Mouse (Mus musculus) hematopoietic stem cell, adult 5-6 weeks (primary cell): ENCODE results near the gene Lekr1. TPM values are rescaled to one million over a fixed set of nuclear protein-coding genes. Genes with fewer than 3 reads are reported as not detected.
A peak's percentile ranks its signal among the peaks of the same experiment; 100 is the strongest.

Source experiments
- ATAC-seq, 2 experiments: fragments of 125-278 bp in 1 of 2; replicated peaks in 1 of 2; 2 replicates each; pipeline ENCODE4 v1.8.0; 2016 to 2017; ENCODE audit warnings: inconsistent platforms in 2 of 2, mild to moderate bottlenecking in 2 of 2, moderate number of reproducible peaks in 2 of 2, low read depth in 1 of 2, moderate TSS enrichment in 1 of 2; ENCODE audit not compliant: low FRiP score in 2 of 2, poor library complexity in 2 of 2, severe bottlenecking in 2 of 2, insufficient read depth in 1 of 2, low TSS enrichment in 1 of 2
- total RNA-seq: library from RNA; stranded (forward); fragments of 172-1452, 232-1000 nt; gene quantifications from 2 replicates; pipeline ENCODE4 v1.2.3, GENCODE M21; 2017

Gene Lekr1
- total RNA-seq, 1 experiment from 2014 or later = 6.1 TPM

DNA sequence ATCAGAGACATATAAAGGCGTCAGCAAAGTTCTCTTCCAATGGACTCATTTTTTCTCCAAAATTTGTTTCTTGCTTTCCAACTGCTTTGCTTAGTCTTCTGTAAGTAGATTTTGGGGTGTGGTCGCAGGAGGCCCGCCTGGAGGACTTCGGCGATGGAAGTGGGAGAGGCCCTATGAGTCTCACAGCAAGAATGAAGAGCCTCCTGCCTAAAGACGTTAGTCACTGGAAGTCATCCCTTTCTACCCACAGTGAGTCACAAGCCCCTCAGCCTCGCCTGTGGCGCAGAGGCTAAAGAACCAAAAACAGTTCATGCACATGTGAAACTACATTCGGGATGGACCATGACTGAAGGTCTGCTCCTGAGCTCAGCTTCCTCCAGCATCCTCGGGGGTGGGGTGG lies 178.3 kb downstream of the Lekr1 start:
- ATAC-seq = no peak

DNA sequence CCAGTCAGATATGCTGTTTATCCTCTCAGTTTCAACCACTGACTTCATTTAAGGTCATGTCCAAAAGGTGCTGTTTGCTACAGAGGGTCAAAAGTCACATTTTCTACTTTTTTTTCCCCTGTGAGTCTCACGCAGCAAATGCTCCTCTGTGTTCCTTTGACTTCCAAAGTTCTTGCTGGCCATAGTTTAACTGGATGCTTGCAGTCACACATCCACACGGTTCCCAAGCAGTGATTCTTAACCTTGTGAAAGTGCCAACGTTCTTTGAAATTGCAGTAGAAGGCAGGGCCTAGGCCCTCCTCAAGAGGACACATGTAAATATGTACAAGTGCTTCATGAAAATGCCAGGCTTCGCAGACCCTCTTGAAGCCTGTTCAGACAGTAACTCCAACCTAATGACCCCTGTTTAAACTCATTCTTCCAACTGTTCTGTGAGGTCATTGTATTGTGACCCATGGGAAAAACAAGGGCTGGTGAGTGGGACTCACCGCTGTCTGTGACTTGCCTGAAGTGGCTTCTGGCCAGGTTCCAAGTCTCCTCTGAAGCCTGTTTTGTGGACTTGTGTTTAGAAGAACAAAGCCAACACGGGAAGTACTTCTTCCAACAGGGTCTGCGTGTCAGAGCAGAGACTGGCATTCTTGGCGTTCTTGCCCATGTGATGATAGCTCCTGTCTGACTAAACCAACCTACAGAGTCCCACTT lies 179.0 kb downstream of the Lekr1 start:
- ATAC-seq = no peak

DNA sequence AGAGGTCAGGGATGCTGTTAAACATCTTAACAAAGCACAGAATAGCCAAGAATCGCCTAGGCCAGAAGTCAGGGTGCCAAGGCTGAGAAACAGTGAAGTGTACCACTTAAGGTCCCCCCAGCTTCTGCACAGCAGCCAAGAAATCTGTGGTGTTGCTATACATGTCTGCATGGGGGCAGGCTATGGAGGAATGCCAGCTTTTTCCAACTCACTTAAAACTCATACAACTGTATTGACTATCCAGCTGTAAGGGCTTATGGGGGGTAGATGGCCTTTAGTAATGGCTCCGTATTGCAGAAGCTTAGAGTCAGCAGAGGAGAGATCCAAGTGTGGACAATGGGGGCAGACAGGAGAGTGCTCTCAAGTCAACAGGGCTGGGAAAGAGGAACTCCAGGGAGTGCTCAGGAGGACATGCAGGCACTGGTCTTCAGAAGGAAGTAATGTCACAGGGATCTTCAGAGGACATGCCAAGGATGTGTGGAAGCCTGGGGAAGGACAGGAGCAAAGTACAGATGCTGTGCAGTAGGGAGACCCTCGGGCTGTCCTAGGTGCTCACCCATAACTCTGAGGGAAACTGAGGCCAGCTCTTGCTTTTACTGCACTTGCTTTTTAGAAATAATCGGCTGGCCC lies 181.2 kb downstream of the Lekr1 start:
- 0 out of 4 replicates have a peak, but pooled peaks of 1 of the 2 experiments have one; percentile 17 for ATAC-seq

DNA sequence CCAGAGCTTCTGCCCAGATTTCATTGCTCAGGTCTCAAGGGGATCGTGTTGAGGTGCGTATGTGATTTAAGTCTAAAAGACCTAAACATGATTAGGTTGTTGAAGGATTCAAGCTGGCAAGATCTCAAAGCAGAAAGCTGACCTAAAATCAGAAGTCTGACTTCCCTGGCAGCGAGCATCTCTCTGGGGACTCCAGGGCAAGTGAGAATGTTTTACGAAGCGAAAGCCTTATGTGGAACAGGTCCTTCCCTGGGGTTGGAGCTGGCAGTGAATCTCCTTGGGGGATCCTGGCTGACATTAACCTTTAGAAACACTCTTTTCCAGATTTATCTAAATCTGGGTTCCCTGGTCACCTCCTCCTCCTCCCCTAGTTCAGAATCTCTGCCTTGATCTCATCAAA lies 187.7 kb downstream of the Lekr1 start:
- ATAC-seq = no peak

DNA sequence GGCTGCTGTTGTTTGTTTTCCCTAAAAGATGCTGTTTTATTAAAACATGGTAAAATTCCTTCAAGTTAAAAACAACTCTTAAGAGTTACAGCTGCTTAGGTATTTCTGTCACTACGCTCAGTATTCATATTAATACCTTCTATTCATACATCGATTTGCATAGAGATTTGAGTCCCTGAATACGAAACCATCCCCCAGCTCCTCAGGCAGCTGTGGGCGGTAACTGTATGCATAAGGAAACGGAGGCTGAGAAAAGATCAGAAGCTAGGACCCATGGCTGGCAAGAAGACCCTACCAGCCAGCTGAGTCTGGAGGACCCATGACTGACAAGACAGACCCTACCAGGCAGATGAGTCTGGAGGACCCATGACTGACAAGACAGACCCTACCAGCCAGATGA lies 189.5 kb downstream of the Lekr1 start:
- no peak for ATAC-seq

DNA sequence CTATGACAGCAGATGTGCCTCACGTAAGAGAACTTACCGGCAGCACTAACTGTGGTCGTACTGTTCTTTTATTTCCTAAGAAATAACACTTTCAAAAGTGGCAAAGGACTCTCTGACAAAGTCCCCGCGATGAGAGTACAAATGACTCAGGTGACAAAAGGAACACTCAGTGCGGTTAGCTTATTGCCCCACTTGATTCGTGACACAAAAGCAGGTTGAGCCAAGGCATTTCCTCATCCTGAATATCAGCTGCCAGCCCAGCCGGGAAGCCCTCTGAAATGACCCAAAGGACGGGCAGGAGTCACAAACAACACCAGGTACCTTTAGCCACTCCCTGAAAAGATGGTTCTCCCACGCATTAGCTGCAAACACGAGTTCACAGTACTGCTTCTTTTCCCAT lies 192.1 kb downstream of the Lekr1 start:
- ATAC-seq = peak; percentile 14 to 52; a peak in 2 of 4 replicates

DNA sequence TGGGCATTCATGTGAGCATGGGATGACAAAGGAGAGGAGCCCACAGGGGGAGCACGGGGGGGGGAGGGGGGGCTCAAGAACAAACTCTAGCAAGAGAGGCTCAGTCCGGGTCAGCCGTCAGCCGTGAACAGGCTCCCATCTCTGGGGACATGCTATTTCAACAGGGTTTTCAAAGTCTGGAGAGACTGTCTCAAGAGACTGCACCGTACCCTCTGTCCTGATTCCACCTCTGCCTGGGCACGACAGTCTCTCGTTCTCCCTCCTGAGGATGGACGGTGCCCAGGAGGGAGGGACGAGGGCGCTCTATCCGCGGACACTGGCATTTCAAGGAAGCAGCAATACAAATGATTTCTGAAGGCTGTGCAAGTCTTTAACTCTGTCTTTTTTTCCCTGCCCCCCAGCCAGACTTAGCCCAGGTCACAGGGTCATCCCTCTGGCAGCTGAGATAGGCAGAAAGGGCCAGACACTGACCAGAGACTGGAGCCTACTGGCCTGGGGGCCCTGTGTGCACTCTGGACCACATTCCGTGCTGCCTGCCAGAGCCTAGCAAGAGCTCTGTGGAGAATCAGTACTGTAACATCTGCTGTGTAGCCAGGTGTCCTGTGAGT lies 192.8 kb downstream of the Lekr1 start:
- ATAC-seq = no peak

DNA sequence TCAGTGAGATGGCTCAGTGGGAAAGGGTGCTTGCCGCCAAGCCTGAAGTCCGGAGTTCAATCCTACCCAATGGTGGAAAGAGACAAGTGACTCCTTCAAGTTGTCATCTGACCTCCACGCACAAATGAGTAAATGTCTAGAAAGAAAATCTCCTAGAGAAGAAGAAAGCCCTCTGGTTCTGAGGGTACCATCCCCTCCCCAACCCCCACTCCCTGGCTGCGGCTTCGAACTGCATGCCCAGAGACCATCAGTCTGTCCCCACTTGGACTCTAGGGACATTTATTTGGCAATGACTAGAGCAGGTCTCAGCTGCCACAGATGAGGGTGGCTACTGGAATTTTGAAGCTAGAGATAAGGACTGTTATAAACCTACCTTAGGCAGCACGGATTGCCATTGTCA lies 193.7 kb downstream of the Lekr1 start:
- no peak for ATAC-seq

DNA sequence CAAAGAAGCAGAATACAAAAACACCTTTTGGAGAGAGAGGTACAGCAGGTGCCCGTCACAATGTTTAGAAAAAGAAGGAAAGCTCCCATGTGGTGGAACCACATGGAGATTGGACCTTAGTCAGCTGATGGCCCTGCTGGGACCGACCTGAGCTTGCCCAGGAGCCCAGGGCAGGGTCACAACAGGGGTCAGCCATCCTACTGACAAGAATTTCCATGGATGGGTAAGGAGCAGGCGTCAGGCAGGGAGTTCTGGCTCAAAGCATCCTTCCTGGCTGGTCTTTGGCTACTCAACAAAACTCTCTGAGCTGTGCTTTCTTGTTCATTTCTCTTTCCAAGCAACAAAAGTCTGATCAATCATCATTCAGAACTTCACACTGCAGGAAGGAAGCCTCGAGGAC lies 194.9 kb downstream of the Lekr1 start:
- no peak for ATAC-seq

DNA sequence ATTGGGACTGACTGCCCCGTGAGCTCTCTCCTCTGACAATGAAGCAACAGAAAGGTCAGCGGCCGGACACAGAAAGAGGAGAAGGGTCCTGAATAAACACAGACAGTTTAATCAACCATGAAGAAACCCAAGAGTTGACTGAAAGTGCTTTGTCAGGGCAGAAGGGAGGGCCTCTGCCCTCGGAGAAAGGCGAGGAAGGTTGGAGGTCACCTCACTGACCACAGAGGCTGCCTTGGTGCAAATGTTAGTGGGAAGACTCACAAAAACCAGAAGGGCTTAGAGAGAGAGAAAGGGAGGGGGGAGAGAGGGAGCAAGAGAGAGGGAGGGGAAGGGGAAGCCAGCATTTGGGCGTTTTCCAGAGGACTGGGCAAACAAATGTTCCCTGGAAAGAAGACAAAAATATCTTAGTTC lies 195.4 kb downstream of the Lekr1 start:
- ATAC-seq = no peak; a peak in 1 of 4 replicates

DNA sequence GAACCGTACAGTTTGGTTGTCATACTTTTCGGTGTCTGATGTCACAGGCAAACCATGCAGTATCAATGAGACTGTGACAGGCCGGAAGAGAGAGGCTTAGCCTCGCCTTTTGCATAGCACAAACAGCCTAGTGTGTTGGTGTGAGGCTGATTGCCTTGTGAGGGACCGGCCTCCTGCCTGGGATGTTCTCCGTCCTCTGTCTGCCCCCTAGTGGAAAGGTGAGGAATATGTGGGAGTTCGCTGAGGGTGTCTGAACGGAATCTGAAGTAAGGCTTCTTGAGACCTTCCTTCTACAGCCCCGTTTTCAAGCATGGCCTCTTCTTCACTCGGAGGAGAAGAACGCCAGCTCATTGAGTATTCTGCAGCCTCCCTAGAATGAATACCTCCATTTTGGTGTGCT lies 197.3 kb downstream of the Lekr1 start:
- peak; percentile 95 to 96 for ATAC-seq

DNA sequence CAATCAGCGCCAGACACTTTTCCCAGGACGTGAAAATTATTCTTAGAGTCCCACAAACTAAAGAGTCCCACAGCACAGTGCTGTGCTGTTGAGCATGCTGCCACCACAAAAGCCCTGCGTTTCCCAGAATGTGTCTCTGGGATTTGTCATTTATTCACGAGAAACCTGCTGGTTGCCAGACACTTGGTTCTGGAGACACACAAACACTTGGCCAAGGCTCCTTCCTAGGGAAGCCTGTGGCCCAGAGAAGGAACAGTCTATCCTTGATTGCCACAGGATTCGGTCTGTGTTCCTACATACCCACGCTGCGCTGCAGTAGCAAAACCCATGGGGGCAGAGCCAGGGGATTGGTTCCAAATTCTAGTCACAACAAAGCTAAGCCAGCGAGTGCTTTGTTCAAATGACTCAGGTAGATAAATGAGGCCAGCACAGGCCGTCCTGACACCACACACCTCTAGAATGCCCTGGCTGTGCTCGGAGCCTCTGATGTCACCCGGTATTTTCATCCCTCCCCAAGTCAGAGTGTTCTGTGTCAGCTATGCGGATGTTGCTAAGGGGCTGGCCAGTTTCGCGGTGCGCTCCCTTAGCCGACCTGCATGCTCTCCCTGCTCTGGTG lies 197.8 kb downstream of the Lekr1 start:
- ATAC-seq = no peak

DNA sequence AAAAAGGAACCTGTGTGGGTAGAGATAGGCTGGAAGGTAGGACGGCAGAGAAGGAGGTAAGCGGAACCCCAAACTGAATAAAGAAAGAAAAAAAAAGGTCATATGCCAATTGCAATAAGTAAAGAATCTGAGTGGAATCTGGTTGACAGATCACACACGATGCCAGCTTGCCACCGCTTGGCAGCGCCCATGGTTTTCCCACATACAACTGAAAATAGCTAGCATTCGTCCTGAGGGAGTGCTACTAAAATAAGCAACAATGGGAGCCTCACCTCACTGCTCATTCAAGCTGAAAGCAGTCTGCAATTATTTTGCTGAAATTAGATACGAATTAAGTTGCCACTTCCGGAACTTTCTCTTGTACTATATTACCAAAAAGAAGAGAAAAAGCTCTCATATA lies 202.9 kb downstream of the Lekr1 start:
- ATAC-seq = no peak

DNA sequence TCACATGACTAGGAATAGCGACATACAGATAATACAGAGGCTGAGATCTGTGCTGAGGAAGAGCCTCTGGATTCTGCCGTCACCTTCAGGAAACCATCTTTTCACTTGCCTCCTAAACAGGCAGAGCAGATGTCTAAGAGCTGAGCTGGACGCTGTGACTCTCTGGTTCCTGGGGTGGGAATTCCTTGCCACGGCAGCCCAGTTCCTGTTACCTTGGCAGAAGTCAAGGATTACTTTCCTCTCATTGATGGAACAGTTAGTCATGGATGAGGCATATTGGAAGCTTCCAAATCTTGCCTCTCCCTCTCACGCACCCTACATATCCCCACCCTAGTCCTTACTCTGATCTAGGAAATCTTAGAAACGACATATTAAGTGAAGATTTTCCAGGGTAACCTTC lies 203.7 kb downstream of the Lekr1 start:
- ATAC-seq = no peak

DNA sequence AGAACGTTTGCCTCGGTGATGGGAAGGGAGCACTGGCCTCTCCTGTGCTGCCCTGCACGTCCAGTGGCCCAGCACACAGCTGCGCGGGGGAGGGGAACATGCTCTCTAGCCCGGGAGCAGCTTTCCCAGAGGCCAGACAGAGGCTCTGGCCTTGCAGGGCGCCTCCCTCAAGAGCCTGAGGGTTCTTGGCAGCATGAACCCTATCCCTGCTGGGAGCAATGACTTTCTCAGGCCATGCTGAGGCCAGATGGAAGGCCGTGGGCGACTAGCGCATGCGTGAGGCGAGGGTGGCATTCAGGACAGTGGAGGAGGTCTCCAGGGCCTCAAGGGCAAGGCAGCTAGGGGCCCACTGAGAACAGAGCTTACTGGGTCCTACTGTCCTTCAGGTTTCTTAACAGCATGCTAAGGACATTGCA lies 205.2 kb downstream of the Lekr1 start:
- ATAC-seq = no peak

DNA sequence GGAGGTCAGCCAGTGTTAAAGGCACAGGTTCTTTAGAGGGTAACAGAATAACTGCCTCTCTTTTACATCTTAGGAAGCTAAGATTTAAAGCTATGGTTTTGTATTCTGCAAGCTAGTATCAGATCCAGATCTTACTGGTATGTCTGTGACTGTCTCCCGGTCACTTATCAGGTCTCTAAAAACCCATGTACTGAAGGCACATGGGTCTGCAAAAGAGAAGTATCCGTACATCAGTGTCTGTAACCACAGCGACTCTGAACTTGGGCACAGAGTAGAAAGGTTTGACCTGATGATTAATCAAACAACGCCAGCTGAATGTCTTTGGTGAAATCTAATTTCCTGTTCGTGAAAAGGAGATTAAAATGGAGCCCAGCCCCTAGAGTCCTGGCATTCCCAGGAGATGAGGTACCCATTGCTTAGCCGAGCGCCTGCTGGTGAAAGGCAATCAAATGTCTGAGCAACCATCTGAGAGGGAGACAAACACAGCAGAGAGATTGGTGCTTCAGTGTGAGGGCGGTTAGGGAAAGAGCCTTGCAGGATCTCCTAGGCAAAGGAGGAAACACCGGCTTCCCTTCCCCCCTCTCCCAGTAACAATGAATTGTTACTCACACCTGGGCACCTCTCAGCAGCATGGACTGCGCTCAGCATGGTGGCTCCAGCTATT lies 205.7 kb downstream of the Lekr1 start:
- ATAC-seq = no peak

DNA sequence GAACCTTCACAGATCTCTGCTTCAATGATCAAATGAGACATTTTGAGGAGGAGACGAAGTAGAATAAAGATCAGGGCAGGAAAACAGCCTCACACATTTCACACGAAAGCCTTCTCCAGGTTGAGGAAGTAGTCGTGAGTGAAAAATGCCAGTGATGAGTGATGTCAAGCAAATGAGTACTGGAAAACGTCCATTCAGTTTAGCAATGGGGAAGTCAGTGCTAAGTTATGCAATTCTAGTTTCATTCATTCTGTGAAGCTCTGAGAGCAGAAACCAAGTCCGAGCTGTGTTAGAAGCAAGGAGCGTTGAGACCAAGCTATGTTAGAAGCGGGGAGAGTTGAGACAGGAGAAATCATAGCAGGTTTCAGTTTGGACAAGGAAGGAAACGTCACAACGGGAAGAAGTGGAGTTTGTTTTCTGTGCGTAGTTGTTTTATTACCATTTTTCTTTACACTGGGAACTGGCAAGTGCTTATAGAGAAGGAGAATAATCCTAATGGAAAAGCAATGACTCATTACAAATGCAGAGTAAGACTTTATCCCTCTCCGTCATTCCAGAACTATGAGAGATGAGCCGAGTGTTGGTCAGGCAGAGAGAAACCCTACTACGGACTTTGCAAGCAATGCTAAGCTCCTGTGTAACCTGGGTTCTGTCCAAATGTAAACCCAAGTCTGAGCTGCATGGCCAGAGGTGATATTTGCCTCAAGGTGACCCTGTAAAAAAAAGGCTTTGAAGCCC lies 207.2 kb downstream of the Lekr1 start:
- peak; percentile 87 for ATAC-seq
